ENCODE assay signal across 22 mouse cellular contexts in the genomic region with DNA sequence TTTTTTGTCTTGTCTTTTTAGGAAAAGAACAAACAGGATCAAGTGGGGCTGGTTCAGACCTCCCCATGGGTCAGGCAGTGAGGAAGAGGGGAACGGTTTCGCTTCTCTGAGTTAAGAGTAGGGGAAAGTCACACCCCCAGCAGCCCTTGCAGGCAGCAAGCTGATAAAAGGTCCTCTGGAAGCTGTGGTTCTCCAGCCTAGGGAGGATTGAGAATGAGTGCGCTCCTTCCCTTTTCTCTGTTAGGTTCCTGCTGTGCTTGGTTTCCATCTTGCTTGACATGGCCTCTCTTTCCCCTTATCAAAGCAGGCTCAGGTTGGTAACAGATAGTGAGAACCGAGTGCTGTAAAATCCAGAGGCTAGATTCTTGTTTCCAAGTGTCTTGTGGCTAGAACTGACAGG.
DNase-seq lines count a peak whose midpoint lies in the region; ATAC-seq and TF ChIP-seq lines count a peak whose summit lies in the region.
"Had no signal": no experiment of that assay in that cellular context is flagged by ENCODE, and none has a peak within 500 bp of the region (broad histone marks: within the 10 kb centered on the region; RNA-seq: fewer than 3 reads in every experiment).

No protein-coding gene starts in this region.

- no peaks in the 10 kb centered on the region for H3K9me3 ChIP-seq in liver, embryonic 15.5 days (replicated peaks)
- H3K9me3 ChIP-seq: embryonic facial prominence, embryonic 13.5 days; heart, embryonic 10.5 days; hindbrain, embryonic 15.5 days; limb, embryonic 13.5 days; neural tube, embryonic 12.5 days had no signal

- TF ChIP-seq CTCF in left cerebral cortex, adult 2 months (IDR thresholded peaks at IDR 0.05), result no peak

- H3K4me2 ChIP-seq in liver, embryonic 15.5 days, result no peak overlapping the region
- peak overlapping the region; percentile 22 for H3K4me2 ChIP-seq in myocyte (ENCODE audit: low read depth)
- H3K4me2 ChIP-seq: embryonic facial prominence, embryonic 13.5 days; hindbrain, embryonic 15.5 days; limb, embryonic 13.5 days; neural tube, embryonic 12.5 days had no signal

- no peak for TF ChIP-seq POLR2A in myocyte (IDR thresholded peaks at IDR 0.05; ENCODE audit: insufficient read length, low read depth)

- H3K79me2 ChIP-seq in myocyte (ENCODE audit: control insufficient read depth, insufficient read depth), result no peaks in the 10 kb centered on the region

- H3K4me1 ChIP-seq in liver, embryonic 15.5 days (replicated peaks), result 0 out of 2 replicates have a peak, but pooled peaks cover 7% of the 10 kb centered on the region
- H3K4me1 ChIP-seq: embryonic facial prominence, embryonic 13.5 days; hindbrain, embryonic 15.5 days; limb, embryonic 13.5 days; neural tube, embryonic 12.5 days had no signal

- 9% methylated on average over 4 of the region's 4 CpGs for WGBS in liver, embryonic 15.5 days (ENCODE audit: insufficient replicate concordance)

- no peak overlapping the region for H3K4me3 ChIP-seq in liver, embryonic 15.5 days (replicated peaks)
- H3K4me3 ChIP-seq in myocyte, result no peak overlapping the region
- no peak overlapping the region for H3K4me3 ChIP-seq in left cerebral cortex, adult 2 months
- H3K4me3 ChIP-seq: embryonic facial prominence, embryonic 13.5 days; heart, embryonic 10.5 days; hindbrain, embryonic 15.5 days; limb, embryonic 13.5 days; neural tube, embryonic 12.5 days had no signal

- peak; percentile 96 for ATAC-seq in common myeloid progenitor, adult 5-6 weeks (replicated peaks; ENCODE audit: low read depth, poor library complexity, severe bottlenecking)
- peak; percentile 42; the same call in 1 of the 2 replicates for ATAC-seq in liver, embryonic 15.5 days (ENCODE audit: insufficient read depth)
- ATAC-seq: CD4-positive, CD25-positive, alpha-beta regulatory T cell, adult 4 months; intestine, postnatal 0 days; midbrain, embryonic 16.5 days; Patski had no signal

- no peak overlapping the region for H3K9ac ChIP-seq in liver, embryonic 15.5 days
- H3K9ac ChIP-seq: embryonic facial prominence, embryonic 13.5 days; hindbrain, embryonic 15.5 days; limb, embryonic 13.5 days; neural tube, embryonic 12.5 days had no signal

- no peaks in the 10 kb centered on the region for H3K36me3 ChIP-seq in liver, embryonic 15.5 days (replicated peaks)
- no peaks in the 10 kb centered on the region for H3K36me3 ChIP-seq in myocyte (ENCODE audit: control insufficient read depth, insufficient read depth)
- H3K36me3 ChIP-seq: embryonic facial prominence, embryonic 13.5 days; heart, embryonic 10.5 days; hindbrain, embryonic 15.5 days; limb, embryonic 13.5 days; neural tube, embryonic 12.5 days had no signal

- intact Hi-C loops in left cerebral cortex, adult 2 months (cut with DNase I), result loop anchor here (5.0 kb wide), 1 partner anchor 66 kb away; no protein-coding TSS in a partner anchor

- H3ac ChIP-seq in myocyte (ENCODE audit: control insufficient read depth, insufficient read length), result no peak overlapping the region

- no peak overlapping the region for H3K27ac ChIP-seq in liver, embryonic 15.5 days (replicated peaks)
- H3K27ac ChIP-seq in left cerebral cortex, adult 2 months, result no peak overlapping the region
- H3K27ac ChIP-seq: embryonic facial prominence, embryonic 13.5 days; heart, embryonic 10.5 days; hindbrain, embryonic 15.5 days; kidney, postnatal 0 days; limb, embryonic 13.5 days; neural tube, embryonic 12.5 days had no signal

- DNase-seq in MEL-GATA-1-ER (ENCODE audit: extremely low read depth, low read depth), result peak; percentile 97
- DNase-seq in left cerebral cortex, adult 2 months (ENCODE audit: extremely low spot score in 1 of 2, low spot score in 2 of 2), result no peak
- no peak for DNase-seq in cerebellum, adult 8-10 months
- DNase-seq in spleen, adult 12 weeks (ENCODE audit: low spot score), result no peak
- DNase-seq: cerebellum, adult 11-12 months; gastrocnemius, postnatal 36 days; heart, postnatal 14 days; right cerebral cortex, postnatal 14 days; thymus, postnatal 14 days had no signal

- H3K27me3 ChIP-seq in liver, embryonic 15.5 days, result no peaks in the 10 kb centered on the region
- no peaks in the 10 kb centered on the region for H3K27me3 ChIP-seq in myocyte (ENCODE audit: control insufficient read depth, insufficient read depth, insufficient read length)
- H3K27me3 ChIP-seq: embryonic facial prominence, embryonic 13.5 days; hindbrain, embryonic 15.5 days; limb, embryonic 13.5 days; neural tube, embryonic 12.5 days had no signal

TF ChIP-seq in myocyte, 11 proteins besides CTCF, POLR2A, EP300 and RAD21:
- TF ChIP-seq CEBPB (IDR thresholded peaks at IDR 0.05; ENCODE audit: insufficient read depth, poor library complexity, severe bottlenecking) (no peak), POLR2AphosphoS2 (IDR thresholded peaks at IDR 0.05; ENCODE audit: insufficient read length, low read depth) (no peak), E2F4 (IDR thresholded peaks at IDR 0.05; ENCODE audit: insufficient read depth) (no peak)
